Mouse (Mus musculus) central nervous system, embryonic 11.5 days (tissue): ENCODE results near the gene Wtap. TPM values are rescaled to one million over a fixed set of nuclear protein-coding genes. Genes with fewer than 3 reads are reported as not detected.

Experiments used
- polyA plus RNA-seq: library from polyadenylated mRNA; depleted of rRNA; stranded (reverse); fragments of >200 nt; gene quantifications from 2 replicates; pipeline ENCODE4 v1.2.3, GENCODE M21; 2012; rRNA removed

Wtap gene
- 78.7 and 112 TPM in 2 replicates for polyA plus RNA-seq

GRCm38 (mm10) chr17:12994069-12994468 is at the start of gene Wtap:
Gene Wtap (minus strand): TSS chr17:12994169.

GRCm38 (mm10) chr17:13006546-13006945 is 12.6 kb upstream of the Wtap start, which contains the start of gene Sod2:
Gene Sod2 (plus strand): TSS chr17:13006846.

DNA sequence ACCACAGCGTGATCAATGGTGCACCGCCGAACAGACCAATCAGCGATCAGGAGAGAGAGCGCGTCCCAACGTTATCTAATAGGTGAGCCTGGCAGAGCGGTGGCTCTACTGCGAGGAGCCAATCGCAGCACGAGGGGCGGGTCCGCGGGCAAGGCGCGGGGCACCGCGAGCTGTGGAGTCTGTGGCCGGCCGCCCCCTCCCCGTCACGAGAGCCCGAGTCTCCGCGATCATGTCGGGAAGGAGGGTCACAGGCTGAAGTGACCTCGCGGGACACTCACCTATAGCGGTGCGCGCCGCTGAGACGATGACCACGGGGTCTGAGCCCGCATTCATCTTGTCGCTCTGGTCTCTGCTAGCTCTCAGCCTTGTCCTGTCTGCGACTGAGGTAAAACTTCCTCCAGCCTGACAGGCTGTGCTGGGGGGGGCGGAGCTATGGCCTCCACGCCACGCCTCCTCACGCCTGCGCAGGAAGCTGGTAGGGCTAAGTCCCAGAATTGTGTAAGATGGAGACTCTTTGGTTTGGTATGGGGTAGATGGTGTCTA is 33.6 kb downstream of the Wtap start, which contains the start of gene Acat2:
TSS of gene Acat2 (minus strand) at position 417 of the 543 bp plus-strand sequence.

GRCm38 (mm10) chr17:12940151-12940805 is 53.7 kb downstream of the Wtap start, which contains the start of gene Acat3:
Gene Acat3 (minus strand): TSS chr17:12940600.

Other genes starting within 250 kb of the Wtap start
- 27.4 and 48.2 TPM in 2 replicates for gene Igf2r, start 224.5 kb downstream of the Wtap start, polyA plus RNA-seq
- gene Mas1, start 126.0 kb downstream of the Wtap start, polyA plus RNA-seq = 0.08 and 0.52 TPM in 2 replicates
- 0.04 and 0.10 TPM in 2 replicates for gene Mrgprh, start 118.1 kb downstream of the Wtap start, polyA plus RNA-seq
- 4.9 and 6.2 TPM in 2 replicates for gene Pnldc1, start 83.9 kb downstream of the Wtap start, polyA plus RNA-seq
- 329 and 368 TPM in 2 replicates for gene Tcp1, start 78.5 kb downstream of the Wtap start, polyA plus RNA-seq
- gene Mrpl18, start 77.8 kb downstream of the Wtap start, polyA plus RNA-seq = 94.2 and 119 TPM in 2 replicates
- 0.80 and 1.0 TPM in 2 replicates for gene Acat3, start 53.6 kb downstream of the Wtap start, polyA plus RNA-seq
- 164 and 168 TPM in 2 replicates for gene Acat2, start 33.4 kb downstream of the Wtap start, polyA plus RNA-seq
- 75.3 and 105 TPM in 2 replicates for gene Sod2, start 12.7 kb upstream of the Wtap start, polyA plus RNA-seq
- gene Gpr31b, start 58.1 kb upstream of the Wtap start, polyA plus RNA-seq = not detected in 2 replicates
- gene Tcp10b, start 66.9 kb upstream of the Wtap start, polyA plus RNA-seq = 0.04 and 0.10 TPM in 2 replicates
- gene Unc93a, start 137.6 kb upstream of the Wtap start, polyA plus RNA-seq = not detected in 2 replicates
- gene Smok2a, start 227.0 kb upstream of the Wtap start, polyA plus RNA-seq = not detected in 2 replicates
- not detected in 2 replicates for gene Smok2b, start 236.1 kb upstream of the Wtap start, polyA plus RNA-seq